Mouse (Mus musculus): ENCODE measurements around the gene Fam167b. TPM values are rescaled to one million over a fixed set of nuclear protein-coding genes. Genes with fewer than 3 reads are reported as not detected.

Gene Fam167b
- 2.1 and 2.6 TPM in 2 replicates for polyA plus RNA-seq (2012; rRNA removed)

GRCm38 (mm10) chr4:129578466-129578865 is at the start of gene Fam167b:
TSS of gene Fam167b (minus strand) at chr4:129578549.

GRCm38 (mm10) chr4:129623681-129624091 is 45.3 kb upstream of the Fam167b start, which contains the start of gene Ccdc28b:
TSS of gene Ccdc28b (minus strand) at chr4:129623947.

GRCm38 (mm10) chr4:129618786-129619691 is 40.7 kb upstream of the Fam167b start, which contains the start of gene Iqcc:
TSS of gene Iqcc (minus strand) at chr4:129619099.

GRCm38 (mm10) chr4:129614093-129614492 is 35.7 kb upstream of the Fam167b start, which contains the start of gene Dcdc2b:
TSS of gene Dcdc2b (minus strand) at chr4:129614257.

GRCm38 (mm10) chr4:129600233-129601158 is 22.1 kb upstream of the Fam167b start, which contains the start of the genes Eif3i and Tmem234:
TSS of gene Eif3i (minus strand) at chr4:129600648.
TSS of gene Tmem234 (plus strand) at chr4:129600668.

GRCm38 (mm10) chr4:129573430-129573829 is 4.9 kb downstream of the Fam167b start, which contains the start of gene Lck:
TSS of gene Lck (minus strand) at chr4:129573641.

GRCm38 (mm10) chr4:129542592-129543141 is 35.7 kb downstream of the Fam167b start, which contains the start of gene Hdac1:
TSS of gene Hdac1 (minus strand) at chr4:129542713.

Other genes with a start within 250 kb of the Fam167b start
- 203 and 212 TPM in 2 replicates for gene Rbbp4, start 243.2 kb downstream of the Fam167b start, polyA plus RNA-seq (2012; rRNA removed)
- gene Zbtb8os, start 242.9 kb downstream of the Fam167b start, polyA plus RNA-seq (2012; rRNA removed) = 48.8 and 55.3 TPM in 2 replicates
- 8.9 and 10.6 TPM in 2 replicates for gene Zbtb8a, start 200.4 kb downstream of the Fam167b start, polyA plus RNA-seq (2012; rRNA removed)
- 1.3 and 1.8 TPM in 2 replicates for gene Zbtb8b, start 137.7 kb downstream of the Fam167b start, polyA plus RNA-seq (2012; rRNA removed)
- 22.8 and 26.0 TPM in 2 replicates for gene Bsdc1, start 117.0 kb downstream of the Fam167b start, polyA plus RNA-seq (2012; rRNA removed)
- not detected in 2 replicates for gene Tssk3, start 87.5 kb downstream of the Fam167b start, polyA plus RNA-seq (2012; rRNA removed)
- 0.17 TPM in 1 of 2 replicates, not detected in the other for gene Fam229a, start 87.4 kb downstream of the Fam167b start, polyA plus RNA-seq (2012; rRNA removed)
- 1,168 and 1,436 TPM in 2 replicates for gene Marcksl1, start 65.0 kb downstream of the Fam167b start, polyA plus RNA-seq (2012; rRNA removed)
- gene Hdac1, start 35.8 kb downstream of the Fam167b start, polyA plus RNA-seq (2012; rRNA removed) = 200 and 249 TPM in 2 replicates
- 9.3 and 10.9 TPM in 2 replicates for gene Lck, start 4.9 kb downstream of the Fam167b start, polyA plus RNA-seq (2012; rRNA removed)
- 355 and 420 TPM in 2 replicates for gene Eif3i, start 22.1 kb upstream of the Fam167b start, polyA plus RNA-seq (2012; rRNA removed)
- gene Tmem234, start 22.1 kb upstream of the Fam167b start, polyA plus RNA-seq (2012; rRNA removed) = 141 and 182 TPM in 2 replicates
- gene Dcdc2b, start 35.7 kb upstream of the Fam167b start, polyA plus RNA-seq (2012; rRNA removed) = 1.6 and 2.2 TPM in 2 replicates
- 28.8 and 32.5 TPM in 2 replicates for gene Iqcc, start 40.5 kb upstream of the Fam167b start, polyA plus RNA-seq (2012; rRNA removed)
- 66.0 and 106 TPM in 2 replicates for gene Ccdc28b, start 45.4 kb upstream of the Fam167b start, polyA plus RNA-seq (2012; rRNA removed)
- 74.6 and 161 TPM in 2 replicates for gene Txlna, start 62.5 kb upstream of the Fam167b start, polyA plus RNA-seq (2012; rRNA removed)
- gene Kpna6, start 94.2 kb upstream of the Fam167b start, polyA plus RNA-seq (2012; rRNA removed) = 29.5 and 34.7 TPM in 2 replicates
- 33.4 and 45.2 TPM in 2 replicates for gene Tmem39b, start 118.3 kb upstream of the Fam167b start, polyA plus RNA-seq (2012; rRNA removed)
- 123 and 125 TPM in 2 replicates for gene Khdrbs1, start 163.8 kb upstream of the Fam167b start, polyA plus RNA-seq (2012; rRNA removed)
- gene Ptp4a2, start 232.7 kb upstream of the Fam167b start, polyA plus RNA-seq (2012; rRNA removed) = 103 and 122 TPM in 2 replicates

Data from central nervous system, embryonic 11.5 days (tissue).